Mouse (Mus musculus): ENCODE results near the gene Acbd3. TPM values are rescaled to one million over a fixed set of nuclear protein-coding genes. Genes with fewer than 3 reads are reported as not detected.

The Acbd3 gene
- polyA plus RNA-seq, 1 experiment from 2014 or later: 22.1 TPM

DNA sequence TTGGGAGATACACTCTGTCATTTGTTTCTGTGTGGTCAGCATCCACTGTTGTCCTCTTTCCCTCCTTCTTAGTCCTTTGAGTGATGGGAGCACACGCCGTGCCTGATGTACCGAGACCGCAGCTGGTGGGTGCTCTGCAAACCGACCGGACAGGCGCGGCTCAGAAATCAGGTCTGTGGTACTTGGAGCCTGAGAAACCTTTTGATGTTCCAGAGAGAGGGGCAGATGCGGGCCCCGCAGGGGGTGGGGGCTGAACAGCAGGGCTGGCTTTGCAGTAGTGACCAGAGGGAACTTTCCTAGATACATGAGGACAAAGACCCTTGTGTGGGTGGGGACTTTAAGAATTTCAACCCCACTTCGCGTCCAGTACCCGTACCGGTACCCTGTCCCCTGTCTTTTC is 37.5 kb downstream of the Acbd3 start:
- H3K4me2 ChIP-seq: peak overlapping the region; percentile 84
- peak overlapping the region; percentile 41 for H3K4me3 ChIP-seq (replicated peaks)
- ATAC-seq (replicated peaks; ENCODE audit: low FRiP score): 0 out of 2 replicates have a peak, but pooled peaks have one; percentile 3
- no peaks in the 10 kb centered on the region for H3K9me3 ChIP-seq (replicated peaks)
- H3K27me3 ChIP-seq: peaks cover 4% of the 10 kb centered on the region; the same call in 1 of the 2 replicates
- 7% methylated on average over 14 of the region's 14 CpGs for WGBS
- H3K36me3 ChIP-seq: no peaks in the 10 kb centered on the region
- H3K27ac ChIP-seq: no peak overlapping the region
- H3K4me1 ChIP-seq: peaks cover 25% of the 10 kb centered on the region
- H3K9ac ChIP-seq: peak overlapping the region; percentile 45; the same call in 1 of the 2 replicates

DNA sequence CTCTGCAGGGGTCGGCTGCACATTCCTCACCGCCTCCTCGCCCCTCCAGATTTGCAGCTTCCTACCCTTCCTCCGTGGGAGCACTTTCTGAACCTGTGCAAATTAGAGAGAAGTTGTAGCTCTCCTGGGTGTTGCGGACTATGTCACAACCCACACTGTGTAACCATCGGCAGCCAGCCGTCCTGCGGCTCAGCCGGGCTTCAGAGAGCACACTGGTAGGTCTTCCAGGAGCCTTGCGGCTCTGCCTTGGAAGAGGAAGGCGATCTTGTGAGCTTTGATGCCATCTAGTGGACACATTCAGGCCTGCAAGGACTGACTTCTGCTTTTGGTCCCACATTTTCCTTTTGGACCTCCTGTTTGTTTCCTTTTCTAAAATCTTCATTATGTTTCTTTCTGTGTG is 38.0 kb downstream of the Acbd3 start:
- peaks cover 30% of the 10 kb centered on the region for H3K4me1 ChIP-seq
- H3K36me3 ChIP-seq: no peaks in the 10 kb centered on the region
- peak; percentile 73; the same call in 1 of the 2 replicates for ATAC-seq (replicated peaks; ENCODE audit: low FRiP score)
- no peak overlapping the region for H3K27ac ChIP-seq
- H3K4me3 ChIP-seq (replicated peaks): peak overlapping the region; percentile 41
- H3K4me2 ChIP-seq: peak overlapping the region; percentile 84
- no peaks in the 10 kb centered on the region for H3K9me3 ChIP-seq (replicated peaks)
- under 1% methylated on average over 11 of the region's 11 CpGs for WGBS
- H3K9ac ChIP-seq: peak overlapping the region; percentile 45; the same call in 1 of the 2 replicates
- H3K27me3 ChIP-seq: peaks cover 4% of the 10 kb centered on the region; the same call in 1 of the 2 replicates

DNA sequence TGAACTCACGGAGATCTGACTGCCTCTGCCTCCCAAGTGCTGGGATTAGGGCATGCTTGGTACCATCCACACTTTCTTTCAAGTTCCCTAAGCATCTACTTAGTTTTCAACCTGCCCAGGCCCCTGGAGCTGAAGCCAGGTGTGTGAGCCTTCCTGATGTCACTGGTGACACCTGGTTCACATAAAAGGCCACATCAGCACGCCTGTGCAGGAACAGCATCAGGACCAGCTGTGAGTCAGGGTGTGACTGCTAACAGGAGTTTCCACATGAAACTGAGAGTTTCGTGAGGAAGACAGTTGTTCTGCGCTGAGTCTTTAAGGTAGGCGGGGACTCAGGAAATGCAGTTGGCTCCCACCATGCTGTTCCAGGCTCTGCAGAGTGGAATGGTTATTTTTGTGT is 39.5 kb downstream of the Acbd3 start:
- no peaks in the 10 kb centered on the region for H3K36me3 ChIP-seq
- ATAC-seq (replicated peaks; ENCODE audit: low FRiP score): no peak

DNA sequence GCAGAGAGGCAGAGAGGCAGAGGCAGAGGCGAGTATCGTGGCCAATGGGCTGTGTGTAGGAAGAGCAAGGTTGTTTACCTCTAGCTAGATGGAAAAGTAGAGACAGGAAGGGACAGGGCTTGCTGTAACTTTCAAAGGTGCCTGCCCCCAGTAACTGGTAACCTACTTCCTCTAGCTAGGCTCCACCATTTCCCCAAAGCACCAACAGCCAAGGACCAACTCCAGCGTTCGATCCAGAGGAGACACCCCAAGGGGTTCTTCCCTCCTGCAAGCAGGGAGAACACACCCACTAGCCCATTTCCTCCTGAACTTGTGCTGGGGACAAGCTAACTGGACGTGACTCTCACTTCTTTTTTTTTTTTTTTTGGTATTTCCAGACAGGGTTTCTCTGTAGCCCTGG is 40.7 kb downstream of the Acbd3 start:
- Histone ChIP-seq H3K36me3 (no peaks in the 10 kb centered on the region), H3K9ac (no peak overlapping the region), H3K4me1 (peaks cover 37% of the 10 kb centered on the region), H3K27ac (no peak overlapping the region), H3K4me3 (replicated peaks) (no peak overlapping the region), H3K9me3 (replicated peaks) (no peaks in the 10 kb centered on the region), H3K27me3 (peaks cover 4% of the 10 kb centered on the region; the same call in 1 of the 2 replicates), H3K4me2 (no peak overlapping the region)
- 66% methylated on average over 5 of the region's 5 CpGs for WGBS
- no peak for ATAC-seq (replicated peaks; ENCODE audit: low FRiP score)

More for the DNA sequence above, 39.5 kb downstream of the Acbd3 start:
- Histone ChIP-seq H3K4me3 (replicated peaks) (no peak overlapping the region), H3K4me2 (no peak overlapping the region), H3K27me3 (peaks cover 4% of the 10 kb centered on the region; the same call in 1 of the 2 replicates), H3K27ac (no peak overlapping the region), H3K9ac (no peak overlapping the region), H3K4me1 (peaks cover 31% of the 10 kb centered on the region), H3K9me3 (replicated peaks) (no peaks in the 10 kb centered on the region)
- 82% methylated on average over 5 of the region's 5 CpGs for WGBS

DNA sequence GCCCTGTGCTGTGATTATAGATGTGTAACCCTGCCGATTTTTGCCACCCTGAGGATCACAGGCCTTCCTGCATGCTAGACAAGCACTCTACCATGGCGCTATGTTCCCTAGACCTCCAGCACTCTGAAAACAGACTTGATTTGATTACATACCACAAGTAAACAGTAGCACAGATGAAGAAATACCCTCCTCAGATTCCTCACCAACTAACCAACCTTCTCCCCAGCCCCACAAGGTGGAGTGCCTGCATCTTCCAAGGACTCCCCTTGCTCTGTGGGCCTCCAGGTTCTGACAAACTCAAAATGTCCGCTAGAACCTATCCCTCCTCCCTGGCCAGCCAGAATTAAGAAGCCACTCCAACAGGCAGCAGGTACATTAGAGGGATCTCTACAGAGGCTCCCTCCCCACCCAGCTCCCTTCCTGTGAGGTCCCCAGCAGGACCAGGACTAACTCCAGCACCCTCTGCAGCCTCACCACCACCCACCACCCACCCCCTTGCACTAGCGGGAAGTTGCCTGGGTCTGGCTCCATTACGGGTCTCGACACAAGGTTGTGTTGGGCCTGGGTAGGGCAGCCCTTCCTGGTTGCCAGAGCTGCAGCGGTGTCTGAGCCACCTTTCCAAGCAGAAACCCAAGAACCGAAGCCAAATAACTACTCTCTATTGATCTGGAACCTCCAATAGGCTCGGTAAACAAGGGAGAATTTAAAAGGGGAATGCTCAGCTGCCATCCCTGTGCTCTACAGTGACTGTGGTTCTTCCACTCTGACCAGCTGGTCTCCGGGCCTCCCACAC is 41.9 kb downstream of the Acbd3 start:
- WGBS: 12% methylated on average over 10 of the region's 10 CpGs
- peak; percentile 37 for ATAC-seq (replicated peaks; ENCODE audit: low FRiP score)
- peak overlapping the region; percentile 88 for H3K27ac ChIP-seq
- peak overlapping the region; percentile 61 for H3K9ac ChIP-seq
- peaks cover 3% of the 10 kb centered on the region; the same call in 1 of the 2 replicates for H3K27me3 ChIP-seq
- H3K36me3 ChIP-seq: no peaks in the 10 kb centered on the region
- peaks cover 40% of the 10 kb centered on the region for H3K4me1 ChIP-seq
- peak overlapping the region; percentile 85 for H3K4me2 ChIP-seq
- peak overlapping the region; percentile 53 for H3K4me3 ChIP-seq (replicated peaks)
- no peaks in the 10 kb centered on the region for H3K9me3 ChIP-seq (replicated peaks)

DNA sequence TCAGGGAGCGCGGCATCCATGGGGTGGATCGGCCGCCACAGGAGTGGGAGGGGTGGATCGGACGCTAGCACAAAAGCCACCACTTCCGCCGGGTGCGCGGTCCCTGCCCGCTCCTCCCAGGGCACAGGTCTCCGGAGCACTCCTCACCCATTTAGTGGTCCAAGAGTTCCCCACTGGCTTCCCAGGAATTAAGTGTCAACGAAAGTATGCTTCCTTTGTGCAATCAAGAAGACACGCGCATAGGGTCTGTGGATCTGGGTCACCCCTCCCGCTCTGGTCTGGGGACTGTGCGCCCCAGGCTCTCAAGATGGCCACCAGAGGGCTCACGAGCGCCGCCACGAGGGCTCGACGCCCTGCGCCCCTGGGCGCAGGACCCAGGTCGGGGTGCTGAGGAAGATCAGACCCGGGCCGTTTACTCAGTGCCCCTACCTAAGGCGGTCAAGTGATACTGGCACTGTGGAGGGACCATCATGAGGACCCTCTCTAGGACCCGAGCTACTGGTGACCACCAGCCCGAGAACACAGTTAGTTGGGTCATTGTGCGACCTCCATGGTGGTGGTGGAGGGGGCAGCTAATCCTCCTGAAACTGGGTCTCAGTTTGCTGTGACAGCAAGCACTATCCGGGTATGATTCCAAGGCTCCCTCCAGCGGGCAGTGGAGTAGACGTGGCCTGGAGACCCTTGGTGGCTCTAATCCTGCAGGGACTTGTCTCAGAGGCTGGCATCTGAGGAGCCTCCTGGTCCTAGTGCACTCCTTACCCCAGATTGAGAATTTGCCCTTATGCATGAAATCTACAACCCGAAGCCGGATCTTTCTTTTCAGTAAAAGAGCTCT is 42.7 kb downstream of the Acbd3 start:
- Histone ChIP-seq H3K4me3 (replicated peaks) (peak overlapping the region; percentile 53), H3K27me3 (no peaks in the 10 kb centered on the region), H3K4me1 (peaks cover 32% of the 10 kb centered on the region), H3K36me3 (no peaks in the 10 kb centered on the region), H3K9me3 (replicated peaks) (no peaks in the 10 kb centered on the region), H3K9ac (peak overlapping the region; percentile 61), H3K4me2 (peak overlapping the region; percentile 85), H3K27ac (peak overlapping the region; percentile 88)
- WGBS: 3% methylated on average over 37 of the region's 37 CpGs
- peak; percentile 83 for ATAC-seq (replicated peaks; ENCODE audit: low FRiP score)

DNA sequence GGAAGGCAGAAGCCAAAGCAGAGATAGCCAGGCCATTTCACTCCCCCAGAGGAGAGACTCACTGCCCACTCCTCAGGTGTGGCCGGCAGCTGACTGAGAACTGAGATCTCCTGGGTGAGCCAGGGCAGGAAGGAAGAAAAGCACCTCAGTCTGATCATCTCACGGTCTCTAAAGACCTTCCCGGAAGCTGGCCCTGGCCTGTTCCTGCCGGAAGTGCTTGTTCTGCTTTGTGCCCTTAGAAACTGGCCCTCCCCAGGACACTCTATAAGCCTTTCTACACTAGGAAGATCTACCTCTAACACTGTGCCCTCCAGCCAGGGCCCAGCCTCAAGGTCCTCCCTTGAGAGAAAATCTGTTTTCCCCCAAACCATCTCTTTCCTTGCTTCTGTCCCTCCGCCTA is 45.5 kb downstream of the Acbd3 start:
- Histone ChIP-seq H3K36me3 (no peaks in the 10 kb centered on the region), H3K9ac (no peak overlapping the region), H3K4me2 (no peak overlapping the region), H3K27me3 (no peaks in the 10 kb centered on the region), H3K27ac (no peak overlapping the region), H3K4me3 (replicated peaks) (no peak overlapping the region), H3K9me3 (replicated peaks) (no peaks in the 10 kb centered on the region), H3K4me1 (peaks cover 41% of the 10 kb centered on the region)
- ATAC-seq (replicated peaks; ENCODE audit: low FRiP score): no peak
- WGBS: 77% methylated on average over 5 of the region's 5 CpGs

DNA sequence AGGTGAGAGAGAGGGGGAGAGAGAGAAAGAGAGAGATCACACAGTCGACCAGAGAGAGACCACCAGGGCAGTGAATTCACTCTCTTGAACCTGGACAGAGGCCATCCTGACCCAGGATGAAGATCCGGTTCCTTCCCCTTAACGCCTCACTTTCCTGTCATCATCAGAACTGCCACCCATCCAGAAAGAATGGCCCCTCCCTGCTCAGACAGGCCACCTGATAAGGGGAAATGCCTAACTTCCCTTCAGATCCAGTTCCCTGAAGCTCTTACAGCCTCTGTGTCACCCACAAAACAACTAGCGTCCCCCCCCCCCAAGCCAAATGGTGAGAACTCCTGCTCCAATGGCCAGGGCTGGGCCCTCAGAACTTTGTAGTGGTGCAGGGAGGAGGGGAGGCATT is 45.9 kb downstream of the Acbd3 start:
- WGBS: 56% methylated on average over 4 of the region's 4 CpGs
- ATAC-seq (replicated peaks; ENCODE audit: low FRiP score): no peak
- H3K9ac ChIP-seq: no peak overlapping the region
- H3K36me3 ChIP-seq: no peaks in the 10 kb centered on the region
- H3K9me3 ChIP-seq (replicated peaks): no peaks in the 10 kb centered on the region
- H3K27me3 ChIP-seq: no peaks in the 10 kb centered on the region
- no peak overlapping the region for H3K4me3 ChIP-seq (replicated peaks)
- H3K4me2 ChIP-seq: no peak overlapping the region
- no peak overlapping the region for H3K27ac ChIP-seq
- peaks cover 45% of the 10 kb centered on the region for H3K4me1 ChIP-seq

DNA sequence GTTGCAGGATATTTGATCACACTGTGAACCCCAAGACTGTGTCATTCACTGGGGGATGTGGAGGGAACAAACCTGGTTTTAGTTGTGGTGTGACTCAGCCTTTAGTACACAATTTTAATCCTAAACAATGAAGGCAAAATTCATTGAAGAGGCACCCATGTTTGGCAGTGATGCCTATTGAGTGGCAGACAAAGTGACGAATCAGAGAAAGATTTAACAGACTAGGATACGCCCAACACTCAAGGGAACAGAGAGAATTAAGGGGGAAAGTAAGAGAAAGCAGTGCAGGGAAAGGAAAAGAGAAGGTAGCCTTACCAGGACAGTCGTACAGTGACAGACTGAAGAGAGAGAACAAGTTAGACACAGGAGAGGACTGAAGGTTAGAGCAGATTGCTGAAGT is 46.4 kb downstream of the Acbd3 start:
- no peak overlapping the region for H3K4me2 ChIP-seq
- WGBS: 92% methylated on average over 3 of the region's 3 CpGs

DNA sequence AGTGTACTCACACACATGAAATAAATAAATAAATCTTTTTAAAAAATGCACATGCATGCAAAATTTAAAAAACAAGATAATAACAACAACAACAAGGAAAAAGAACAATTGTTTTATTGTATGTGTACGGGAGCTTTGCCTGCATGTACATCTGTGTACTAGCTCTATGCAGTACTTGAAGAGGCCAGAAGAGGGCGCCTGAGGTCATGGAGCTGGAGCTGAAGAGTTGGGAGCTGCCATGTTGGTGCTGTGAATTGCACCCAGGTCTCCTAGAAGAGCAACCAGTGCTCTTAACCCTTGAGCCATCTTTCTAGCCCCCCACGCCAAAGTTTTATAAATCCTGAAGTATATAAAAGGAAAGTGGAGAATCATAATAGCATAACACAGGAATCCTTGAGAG is 48.8 kb downstream of the Acbd3 start:
- Histone ChIP-seq H3K27me3 (no peaks in the 10 kb centered on the region), H3K4me1 (peaks cover 40% of the 10 kb centered on the region), H3K9ac (no peak overlapping the region), H3K4me3 (replicated peaks) (no peak overlapping the region), H3K9me3 (replicated peaks) (no peaks in the 10 kb centered on the region), H3K27ac (peak overlapping the region; percentile 54; the same call in 1 of the 2 replicates), H3K36me3 (no peaks in the 10 kb centered on the region), H3K4me2 (no peak overlapping the region)
- no peak for ATAC-seq (replicated peaks; ENCODE audit: low FRiP score)
- 69% methylated on average over 3 of the region's 3 CpGs for WGBS

More for the DNA sequence above, 46.4 kb downstream of the Acbd3 start:
- Histone ChIP-seq H3K27me3 (no peaks in the 10 kb centered on the region), H3K4me3 (replicated peaks) (no peak overlapping the region), H3K27ac (no peak overlapping the region), H3K4me1 (peaks cover 46% of the 10 kb centered on the region), H3K9ac (no peak overlapping the region), H3K36me3 (no peaks in the 10 kb centered on the region), H3K9me3 (replicated peaks) (no peaks in the 10 kb centered on the region)
- no peak for ATAC-seq (replicated peaks; ENCODE audit: low FRiP score)

DNA sequence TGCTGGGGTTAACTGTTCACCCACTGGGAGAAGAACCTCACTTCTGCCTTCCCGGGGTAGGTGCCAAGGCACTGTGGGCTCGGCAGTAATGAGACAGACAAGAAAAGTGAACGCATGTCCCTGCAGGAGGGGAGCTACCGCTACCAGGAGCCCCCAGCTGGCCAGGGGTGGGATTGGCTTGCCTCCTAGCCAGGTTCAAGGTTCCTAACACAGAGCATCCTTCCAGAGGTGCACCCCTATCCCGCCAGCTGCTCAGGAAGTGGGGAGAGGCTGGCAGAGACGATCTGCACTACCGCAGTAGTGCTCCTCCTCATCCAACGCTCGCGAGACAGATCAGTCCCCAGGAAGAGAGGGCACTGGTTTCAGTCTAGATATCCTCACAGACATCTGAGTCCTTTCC is 49.5 kb downstream of the Acbd3 start:
- H3K36me3 ChIP-seq: no peaks in the 10 kb centered on the region
- H3K4me2 ChIP-seq: no peak overlapping the region
- H3K27me3 ChIP-seq: no peaks in the 10 kb centered on the region
- no peaks in the 10 kb centered on the region for H3K9me3 ChIP-seq (replicated peaks)
- WGBS: 91% methylated on average over 10 of the region's 10 CpGs
- peaks cover 45% of the 10 kb centered on the region for H3K4me1 ChIP-seq
- ATAC-seq (replicated peaks; ENCODE audit: low FRiP score): no peak
- no peak overlapping the region for H3K27ac ChIP-seq
- no peak overlapping the region for H3K9ac ChIP-seq
- no peak overlapping the region for H3K4me3 ChIP-seq (replicated peaks)

Data from kidney, embryonic 15.5 days (tissue).